Mouse (Mus musculus) intestine, embryonic 14.5 days (tissue): ENCODE measurements around the gene Sh3glb2. TPM values are rescaled to one million over a fixed set of nuclear protein-coding genes. Genes with fewer than 3 reads are reported as not detected.

Experiments used
- ATAC-seq: fragments of 200-750 bp; cut with Nextera tagmentation; replicated peaks from 2 replicates; pipeline ENCODE4 v1.8.0; 2017; ENCODE audit warnings: low read depth, moderate number of reproducible peaks, moderate TSS enrichment, moderate library complexity; ENCODE audit not compliant: low FRiP score, low TSS enrichment
- DNase-seq: peaks from one replicate; pipeline ENCODE4 v3.0.0-alpha.2; 2018; ENCODE audit warnings: low spot score
- H3K27ac ChIP-seq: fragments of 300-500 bp; sonication (generic); 2 replicates; pipeline ENCODE4 v1.5.1; 2014; ENCODE audit warnings: low read depth, mild to moderate bottlenecking, control low read depth
- H3K27me3 ChIP-seq: fragments of 300-500 bp; sonication (generic); replicated peaks from 2 replicates; pipeline ENCODE4 v1.6.1; 2014; ENCODE audit warnings: low read length, control low read depth; ENCODE audit not compliant: control insufficient read depth, insufficient read depth
- H3K36me3 ChIP-seq: fragments of 300-500 bp; sonication (generic); 2 replicates; pipeline ENCODE4 v1.6.1; 2014; ENCODE audit warnings: low read length, control low read depth; ENCODE audit not compliant: control insufficient read depth, insufficient read depth
- H3K4me1 ChIP-seq: fragments of 300-500 bp; sonication (generic); replicated peaks from 2 replicates; pipeline ENCODE4 v1.6.1; 2014; ENCODE audit warnings: low read length, control low read depth, mixed read lengths; ENCODE audit not compliant: control insufficient read depth, insufficient read depth
- H3K4me2 ChIP-seq: fragments of 300-500 bp; sonication (generic); 2 replicates; pipeline ENCODE4 v1.6.1; 2014; ENCODE audit warnings: low read length
- H3K4me3 ChIP-seq: fragments of 300-500 bp; sonication (generic); 2 replicates; pipeline ENCODE4 v1.5.1; 2014; ENCODE audit warnings: low read depth, low read length, control low read depth, mixed read lengths
- H3K9ac ChIP-seq: fragments of 300-500 bp; sonication (generic); 2 replicates; pipeline ENCODE4 v1.6.1; 2014; ENCODE audit warnings: mild to moderate bottlenecking, low read length
- H3K9me3 ChIP-seq: fragments of 300-500 bp; sonication (generic); 2 replicates; pipeline ENCODE4 v1.6.1; 2016; ENCODE audit warnings: low read length, control low read depth; ENCODE audit not compliant: control insufficient read depth
- WGBS: fragments of 180-500 bp; shearing (Covaris S2); extraction: QIAGEN DNeasy Blood & Tissue Kit; methylation state at CpG from one replicate; pipeline ENCODE4 v1.1.7; 2014; 5-methylcytosine and 5-hydroxymethylcytosine counted together
- polyA plus RNA-seq: library from polyadenylated mRNA; unstranded; fragments of >200 nt; fragmentation: Nextera tagmentation; extraction: Ambion mirVana; gene quantifications from 2 replicates; pipeline ENCODE4 v1.2.1, GENCODE M21; 2014

Sh3glb2 gene
- polyA plus RNA-seq, 1 experiment from 2014 or later: 65.9 TPM

GRCm38 (mm10) chr2:30399191-30400171 is 40.3 kb upstream of the Sh3glb2 start:
- ATAC-seq (0 out of 2 replicates have a peak, but pooled peaks have one; percentile 12), DNase-seq (no peak)
- H3K9ac ChIP-seq: no peak overlapping the region
- no peaks in the 10 kb centered on the region for H3K9me3 ChIP-seq
- H3K36me3 ChIP-seq: peaks cover 72% of the 10 kb centered on the region
- H3K4me1 ChIP-seq: peaks cover 3% of the 10 kb centered on the region; the same call in 1 of the 2 replicates
- no peak overlapping the region; the same call in 1 of the 2 replicates for H3K27ac ChIP-seq
- H3K4me3 ChIP-seq: no peak overlapping the region
- H3K27me3 ChIP-seq: no peaks in the 10 kb centered on the region
- H3K4me2 ChIP-seq: no peak overlapping the region
- WGBS: 55% methylated on average over 20 of the region's 20 CpGs

GRCm38 (mm10) chr2:30397986-30398512 is 38.9 kb upstream of the Sh3glb2 start:
- no peaks in the 10 kb centered on the region for H3K27me3 ChIP-seq
- H3K36me3 ChIP-seq: peaks cover 72% of the 10 kb centered on the region

GRCm38 (mm10) chr2:30396246-30396645 is 37.1 kb upstream of the Sh3glb2 start:
- peaks cover 58% of the 10 kb centered on the region for H3K36me3 ChIP-seq
- H3K27ac ChIP-seq: no peak overlapping the region
- peaks cover 12% of the 10 kb centered on the region for H3K4me1 ChIP-seq
- no peak for DNase-seq
- no peak overlapping the region for H3K4me2 ChIP-seq
- no peaks in the 10 kb centered on the region for H3K9me3 ChIP-seq
- WGBS: 87% methylated on average over 7 of the region's 7 CpGs
- H3K9ac ChIP-seq: no peak overlapping the region
- no peak overlapping the region for H3K4me3 ChIP-seq
- no peaks in the 10 kb centered on the region for H3K27me3 ChIP-seq
- ATAC-seq: no peak

More at GRCm38 (mm10) chr2:30397986-30398512, 38.9 kb upstream of the Sh3glb2 start:
- WGBS: 87% methylated on average over 10 of the region's 10 CpGs
- no peaks in the 10 kb centered on the region for H3K9me3 ChIP-seq
- H3K27ac ChIP-seq: no peak overlapping the region
- H3K9ac ChIP-seq: no peak overlapping the region
- H3K4me1 ChIP-seq: peaks cover 10% of the 10 kb centered on the region
- ATAC-seq (no peak), DNase-seq (no peak)
- no peak overlapping the region for H3K4me3 ChIP-seq
- H3K4me2 ChIP-seq: no peak overlapping the region

- H3K27me3 ChIP-seq: no peaks in the 10 kb centered on the region
- no peak for DNase-seq
- no peaks in the 10 kb centered on the region for H3K9me3 ChIP-seq
- H3K9ac ChIP-seq: no peak overlapping the region
- 92% methylated on average over 7 of the region's 7 CpGs for WGBS
- H3K4me1 ChIP-seq: peaks cover 13% of the 10 kb centered on the region
- no peak overlapping the region for H3K27ac ChIP-seq
- H3K4me3 ChIP-seq: no peak overlapping the region
- peaks cover 54% of the 10 kb centered on the region for H3K36me3 ChIP-seq
- H3K4me2 ChIP-seq: no peak overlapping the region
- ATAC-seq: no peak
Measured at GRCm38 (mm10) chr2:30395757-30396156, 36.6 kb upstream of the Sh3glb2 start.

- ATAC-seq: no peak
Measured at GRCm38 (mm10) chr2:30393370-30393656, 34.2 kb upstream of the Sh3glb2 start.

GRCm38 (mm10) chr2:30392577-30393369 is 33.6 kb upstream of the Sh3glb2 start:
- Histone ChIP-seq H3K36me3 (peaks cover 27% of the 10 kb centered on the region), H3K4me1 (peaks cover 10% of the 10 kb centered on the region), H3K4me3 (peak overlapping the region; percentile 92), H3K4me2 (peak overlapping the region; percentile 66), H3K27ac (peak overlapping the region; percentile 84), H3K9me3 (no peaks in the 10 kb centered on the region), H3K9ac (peak overlapping the region; percentile 57), H3K27me3 (no peaks in the 10 kb centered on the region)
- DNase-seq (no peak), ATAC-seq (peak; percentile 72)
- WGBS: under 1% methylated on average over 42 of the region's 54 CpGs

More at GRCm38 (mm10) chr2:30393370-30393656, 34.2 kb upstream of the Sh3glb2 start:
- peak overlapping the region; percentile 84 for H3K27ac ChIP-seq
- no peaks in the 10 kb centered on the region for H3K9me3 ChIP-seq
- peak overlapping the region; percentile 66 for H3K4me2 ChIP-seq
- H3K27me3 ChIP-seq: no peaks in the 10 kb centered on the region
- WGBS: 40% methylated on average over 1 of the region's 1 CpGs
- peaks cover 32% of the 10 kb centered on the region for H3K36me3 ChIP-seq
- H3K4me3 ChIP-seq: peak overlapping the region; percentile 92
- H3K4me1 ChIP-seq: peaks cover 10% of the 10 kb centered on the region
- DNase-seq: peak; percentile 54
- peak overlapping the region; percentile 57 for H3K9ac ChIP-seq

- Histone ChIP-seq H3K27ac (peak within 1 kb of the TSS; percentile 84), H3K9ac (peak within 1 kb of the TSS; percentile 57), H3K4me3 (peak within 1 kb of the TSS; percentile 92), H3K4me1 (peaks cover 10% of the 10 kb centered on the region), H3K27me3 (no peaks in the 10 kb centered on the region), H3K9me3 (no peaks in the 10 kb centered on the region), H3K36me3 (peaks cover 21% of the 10 kb centered on the region), H3K4me2 (peak within 1 kb of the TSS; percentile 66)
- 1% methylated on average over 40 of the region's 40 CpGs for WGBS
- DNase-seq: peak; percentile 97
- ATAC-seq: peak; percentile 98
Measured at GRCm38 (mm10) chr2:30392114-30392576, 33.0 kb upstream of the Sh3glb2 start, which contains the start of gene Dolpp1. Gene Dolpp1, plus strand, starts transcription at chr2:30392254.

GRCm38 (mm10) chr2:30389000-30389399 is 29.9 kb upstream of the Sh3glb2 start:
- Histone ChIP-seq H3K9me3 (no peaks in the 10 kb centered on the region), H3K4me1 (peaks cover 10% of the 10 kb centered on the region), H3K4me2 (no peak overlapping the region), H3K27me3 (no peaks in the 10 kb centered on the region), H3K9ac (no peak overlapping the region), H3K27ac (no peak overlapping the region), H3K4me3 (no peak overlapping the region), H3K36me3 (peaks cover 5% of the 10 kb centered on the region)
- ATAC-seq (no peak), DNase-seq (no peak)
- 90% methylated on average over 2 of the region's 2 CpGs for WGBS
